Mouse (Mus musculus): ENCODE measurements around the gene Cryba2.
A peak's percentile ranks its signal among the peaks of the same experiment; 100 is the strongest.

Gene Cryba2

DNA sequence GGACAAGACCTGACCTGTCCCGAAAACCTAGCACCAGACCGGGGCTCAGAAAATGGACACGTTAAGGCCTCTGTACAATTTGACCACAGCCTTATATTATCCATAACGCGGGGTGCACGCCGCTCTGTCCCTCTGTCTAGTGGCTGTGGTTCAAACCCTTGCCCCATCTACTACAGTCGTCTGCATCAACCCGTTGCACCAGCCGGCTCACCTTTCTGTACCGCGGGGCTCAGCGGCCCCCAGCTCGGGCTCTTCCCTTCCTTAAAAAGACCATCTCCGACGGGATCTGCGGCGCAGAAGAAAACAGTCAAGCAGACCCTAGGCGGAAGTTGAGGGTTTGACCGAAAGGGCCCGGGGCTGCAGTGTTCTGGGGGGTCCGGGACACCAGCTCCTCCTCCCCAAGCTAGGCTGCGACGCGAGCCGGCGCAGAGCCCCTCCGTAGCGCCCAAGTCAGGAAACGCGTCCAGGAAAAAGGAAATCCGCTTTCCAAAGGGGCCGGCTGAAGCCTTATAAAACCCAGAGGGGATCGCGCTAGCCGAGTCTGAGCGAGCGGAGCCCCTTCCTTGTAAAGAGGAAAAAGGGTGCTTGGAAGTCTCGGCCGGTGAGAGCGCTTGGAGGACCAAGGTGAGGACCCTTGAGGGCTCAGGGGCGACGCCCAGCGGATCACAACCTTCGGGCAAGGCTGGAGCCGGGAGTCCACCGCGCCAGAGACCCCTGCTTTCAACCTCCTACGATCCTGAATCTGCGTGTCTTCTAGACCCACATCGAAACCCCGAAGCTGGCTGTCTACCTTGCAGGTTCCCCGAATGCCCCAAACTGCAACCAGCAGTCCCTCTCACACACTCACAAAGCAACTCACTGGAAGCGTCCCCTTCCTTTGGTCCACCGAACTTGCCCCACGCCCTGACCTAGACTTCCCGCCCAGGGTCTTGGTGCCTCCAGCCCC is 8.5 kb downstream of the Cryba2 start:
- DNase-seq (ENCODE audit: low spot score in 2 of 2) = peak in 1 of 2 experiments; percentile 54

DNA sequence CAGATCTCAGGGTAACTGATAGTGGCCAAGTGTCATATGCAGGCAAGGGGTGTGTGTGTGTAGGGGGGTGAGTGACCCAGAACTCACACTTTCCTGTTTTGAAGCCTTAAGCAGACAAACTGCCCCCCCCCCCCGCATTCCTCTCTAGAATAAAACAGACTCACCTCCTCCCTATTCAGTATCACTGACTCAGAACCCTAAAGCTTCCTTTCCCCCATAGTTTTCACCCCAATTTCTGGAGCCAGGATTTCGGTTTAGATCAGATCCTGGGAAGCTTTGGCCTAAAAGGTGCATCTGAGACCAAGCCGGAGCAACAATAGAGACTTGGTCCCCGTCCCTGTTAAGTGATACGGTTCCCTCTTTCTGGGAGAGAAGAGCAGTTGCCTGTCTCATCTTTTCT is 9.5 kb downstream of the Cryba2 start:
- no peak for DNase-seq (ENCODE audit: low spot score in 2 of 2)

DNA sequence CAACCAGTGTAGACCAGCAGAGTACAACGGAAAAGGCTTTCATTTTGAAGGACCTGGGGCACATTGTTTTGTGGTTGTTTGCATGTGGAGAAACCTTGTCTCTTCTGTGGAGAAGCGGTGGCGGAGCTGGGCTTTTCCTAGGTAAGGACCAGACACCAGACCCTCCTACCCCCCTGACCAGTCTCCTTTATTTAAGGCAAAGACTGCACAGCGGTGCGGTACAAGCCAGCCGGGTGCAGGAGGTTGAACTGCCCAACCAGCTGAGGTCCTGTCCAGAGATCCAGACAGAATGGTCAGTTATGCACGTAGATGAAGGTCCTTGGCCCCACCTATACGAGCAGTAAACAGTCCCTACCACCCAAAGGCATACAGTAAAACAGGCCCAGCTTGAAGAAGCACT is 10.1 kb downstream of the Cryba2 start:
- no peak for DNase-seq (ENCODE audit: low spot score in 2 of 2)

DNA sequence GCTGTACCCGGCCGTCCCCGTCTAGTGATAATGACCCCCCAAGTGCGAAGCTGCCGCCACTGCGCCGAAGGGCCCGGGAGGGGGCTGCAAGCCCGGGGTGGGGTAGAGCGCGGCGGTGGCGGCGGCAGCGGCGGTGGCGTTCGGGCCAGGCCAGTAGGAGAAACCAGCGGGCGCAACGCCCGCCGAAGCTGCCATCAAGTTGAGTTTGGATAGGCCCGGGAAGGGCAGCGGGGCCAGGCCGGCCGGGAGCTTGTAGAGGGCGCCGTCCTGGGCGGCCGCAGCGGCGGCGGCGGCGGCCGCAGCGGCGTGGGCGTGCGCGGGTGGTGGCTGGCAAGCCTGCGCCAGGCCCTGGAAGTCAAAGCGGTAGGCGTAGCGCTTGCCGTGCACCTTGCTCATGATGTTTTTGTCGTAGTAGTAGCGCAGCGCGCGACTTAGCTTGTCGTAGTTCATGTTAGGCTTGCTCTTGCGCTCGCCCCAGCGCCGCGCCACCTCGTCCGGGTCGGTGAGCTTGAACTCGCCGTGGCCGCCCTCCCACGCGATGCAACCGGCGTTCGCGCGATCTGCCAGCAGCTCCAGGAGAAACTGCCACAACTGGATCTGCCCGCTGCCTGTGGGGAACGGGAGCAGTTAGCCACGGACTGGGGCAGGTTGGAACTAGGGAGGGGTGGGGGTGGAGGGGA is 10.7 kb downstream of the Cryba2 start:
- DNase-seq (ENCODE audit: low spot score in 2 of 2) = no peak

DNA sequence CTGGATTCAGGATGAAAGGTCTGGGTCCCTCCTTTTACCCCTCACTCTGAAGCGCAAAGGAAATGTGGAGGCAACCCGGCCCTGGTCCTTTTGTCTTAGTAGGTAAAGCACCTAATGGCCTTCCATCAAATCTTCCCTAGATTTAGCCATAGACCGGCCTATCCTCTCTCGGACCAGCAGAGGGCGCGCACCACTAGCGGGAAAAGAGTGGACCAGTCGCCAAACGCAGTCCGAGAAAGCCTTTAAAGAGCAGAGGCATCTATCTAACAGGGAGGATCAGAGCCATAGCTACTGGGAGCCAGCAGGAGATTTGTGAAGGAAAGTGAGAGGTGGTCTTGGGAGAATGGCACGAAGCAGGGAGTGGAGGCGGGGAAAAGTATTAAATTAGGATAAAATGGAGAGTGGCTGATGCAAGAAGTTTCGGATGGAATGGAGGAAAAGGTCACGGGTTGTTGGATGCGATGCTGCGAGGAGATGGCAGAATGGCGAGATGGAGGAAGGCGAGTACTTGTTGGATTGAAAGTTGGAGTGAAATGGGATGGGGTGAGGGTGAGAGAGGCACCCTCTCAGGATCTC is 12.1 kb downstream of the Cryba2 start:
- no peak for DNase-seq (ENCODE audit: low spot score in 2 of 2)

DNA sequence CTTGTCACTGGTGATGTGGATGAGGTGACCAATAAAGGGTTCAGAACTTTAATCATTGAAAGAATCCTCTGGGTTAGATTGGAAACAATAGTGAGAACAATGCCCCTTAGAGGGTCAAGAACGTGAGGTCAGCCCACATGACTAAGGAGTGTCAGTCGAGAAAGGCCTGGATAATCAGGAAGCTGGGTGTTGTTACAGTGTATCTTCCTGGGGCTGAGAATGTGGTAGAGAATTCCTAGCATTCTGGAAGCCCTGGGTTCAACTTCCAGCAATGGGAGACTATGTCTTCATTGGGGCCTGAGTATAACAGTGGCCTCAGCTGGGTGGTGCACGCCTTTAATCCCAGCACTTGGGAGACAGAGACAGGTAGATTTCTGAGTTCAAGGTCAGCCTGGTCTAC is 15.7 kb downstream of the Cryba2 start:
- no peak for DNase-seq (ENCODE audit: low spot score in 2 of 2)

DNA sequence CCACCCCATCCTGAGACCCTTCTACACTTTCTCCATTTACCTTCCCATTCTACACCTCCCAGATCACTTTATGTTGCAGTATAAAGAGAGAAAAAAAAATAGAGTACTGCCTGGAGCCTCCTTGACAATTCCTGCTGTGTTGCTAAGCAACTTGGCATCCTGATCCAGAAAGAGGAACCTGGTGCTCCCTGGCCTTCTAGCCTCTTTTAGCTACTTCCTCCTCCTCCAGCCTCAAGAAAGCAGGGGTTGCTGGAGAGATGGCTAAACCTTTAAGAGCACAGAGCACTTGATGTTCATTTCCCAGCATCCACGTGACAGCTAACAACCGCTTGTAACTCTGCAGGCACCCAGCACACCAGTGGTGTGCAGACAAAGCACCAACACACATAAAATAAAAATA is 20.7 kb downstream of the Cryba2 start:
- DNase-seq (ENCODE audit: low spot score in 2 of 2) = no peak

DNA sequence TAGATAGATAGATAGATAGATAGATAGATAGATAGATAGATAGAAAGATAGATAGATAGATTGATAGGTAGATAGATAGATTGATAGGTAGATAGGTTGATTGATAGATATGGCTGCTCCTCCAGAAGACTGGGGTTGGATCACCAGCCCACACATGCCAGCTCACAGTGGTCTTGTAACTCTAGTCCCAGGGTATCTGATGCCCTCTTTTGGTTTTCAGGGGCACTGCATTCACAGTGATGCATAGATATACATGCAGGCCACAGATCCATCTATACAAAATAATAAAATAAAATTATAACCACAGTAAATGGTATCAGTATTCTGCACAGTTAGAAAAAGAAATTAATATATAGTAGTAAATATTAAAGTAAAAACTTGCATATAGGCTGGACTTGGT is 31.2 kb downstream of the Cryba2 start:
- no peak for DNase-seq (ENCODE audit: low spot score in 2 of 2)

DNA sequence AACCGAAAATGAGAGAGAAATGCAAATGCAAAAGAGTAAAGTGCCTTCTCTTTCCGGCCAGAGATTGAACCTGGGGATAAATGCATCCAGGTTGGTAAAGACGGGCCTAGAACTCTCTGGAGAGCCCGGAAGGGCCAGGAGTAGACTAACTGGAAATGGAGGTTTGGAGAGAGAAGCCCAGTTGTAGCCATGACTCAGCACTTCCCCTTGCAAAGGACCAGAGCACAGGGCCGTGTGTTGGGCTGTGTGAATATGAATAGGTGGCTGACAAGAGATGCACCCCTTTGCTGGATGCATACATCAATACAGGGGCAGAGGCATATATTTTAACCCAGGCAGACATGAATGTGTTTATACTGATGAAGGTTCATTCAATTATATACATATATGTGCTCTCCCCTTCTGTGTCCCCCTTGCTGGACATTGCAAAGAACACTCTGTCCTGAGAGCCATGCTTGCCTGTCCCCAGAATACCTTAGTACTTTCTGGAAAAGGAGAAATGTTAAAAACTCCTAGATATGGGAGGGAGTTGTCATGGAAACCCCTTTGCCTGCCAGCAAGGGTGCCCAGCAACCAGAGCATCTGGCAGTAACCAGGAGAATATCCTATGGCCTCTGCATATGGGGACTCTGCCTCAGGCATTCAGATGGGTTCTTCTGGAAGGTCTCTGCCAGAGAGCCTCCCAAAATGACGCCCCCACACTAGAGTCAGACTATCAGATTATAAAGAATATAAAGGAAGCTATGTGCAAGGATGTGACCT is 33.5 kb downstream of the Cryba2 start:
- DNase-seq (ENCODE audit: low spot score in 2 of 2) = no peak

DNA sequence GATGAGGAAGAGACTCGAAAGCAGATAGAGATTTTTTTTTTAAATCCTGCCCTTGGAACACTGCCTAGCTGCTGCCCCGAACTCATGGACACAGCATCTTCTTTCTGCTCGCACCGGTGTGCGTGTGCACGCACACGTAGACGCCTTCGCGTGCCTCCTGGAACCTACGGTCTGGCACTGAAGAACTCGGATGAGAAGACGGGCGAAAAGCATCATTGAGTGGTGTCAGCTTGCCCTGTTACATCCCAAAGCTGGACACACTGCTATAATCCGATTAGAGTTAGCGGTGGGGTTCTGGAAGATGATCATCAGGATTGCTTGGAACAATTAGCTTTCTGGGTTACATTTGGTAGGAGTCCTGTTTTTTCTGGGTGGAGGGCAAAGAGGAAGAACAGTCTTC is 34.1 kb downstream of the Cryba2 start:
- DNase-seq (ENCODE audit: low spot score in 2 of 2) = no peak

DNA sequence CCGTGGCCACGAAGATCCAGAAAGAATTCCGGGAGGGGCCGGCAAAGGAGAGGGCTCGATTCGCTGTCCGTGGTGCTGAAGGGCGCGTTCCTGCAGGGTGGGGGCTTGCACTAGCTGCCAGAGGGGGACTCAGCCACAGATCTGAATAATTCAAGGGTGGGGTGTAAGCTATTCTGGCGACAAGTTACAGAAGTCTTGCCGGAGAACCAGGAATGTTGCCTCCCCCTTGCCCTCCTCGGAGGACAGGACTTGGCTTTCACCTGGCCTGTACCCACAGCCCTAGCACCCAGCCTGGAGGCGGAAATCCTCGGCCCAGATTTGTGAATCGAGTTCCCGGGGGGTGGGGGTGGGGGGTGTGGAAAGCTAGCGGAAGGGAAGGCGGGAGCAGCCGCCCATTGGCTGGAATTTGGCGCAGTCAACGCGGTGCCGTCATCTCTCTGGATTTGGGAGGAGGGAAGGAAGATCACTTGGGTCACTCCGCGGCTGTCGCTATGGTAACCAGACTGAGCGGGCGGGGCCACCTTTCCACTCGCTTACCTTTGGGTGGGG is 34.7 kb downstream of the Cryba2 start:
- DNase-seq (ENCODE audit: low spot score in 2 of 2) = peak; percentile 35 to 73

DNA sequence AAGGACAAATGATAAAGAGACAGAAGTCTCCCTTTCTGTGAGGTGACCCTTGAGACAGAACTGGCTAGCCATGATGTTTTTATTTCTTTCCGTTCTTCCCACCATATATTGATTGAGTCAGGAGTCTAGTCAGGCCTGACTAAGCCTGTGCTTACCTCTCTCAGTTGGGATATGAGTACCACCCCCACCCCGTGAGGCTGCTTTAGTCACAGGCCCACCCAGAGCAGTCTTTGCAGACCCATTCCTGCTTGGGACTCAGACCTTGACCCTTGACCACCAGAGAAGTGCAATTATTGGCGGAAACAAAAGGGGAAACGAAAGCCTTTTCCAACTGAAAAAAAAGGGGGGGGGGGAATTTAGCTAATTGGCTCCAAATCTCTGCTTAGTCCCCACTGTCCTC is 35.3 kb downstream of the Cryba2 start:
- DNase-seq (ENCODE audit: low spot score in 2 of 2) = no peak

DNA sequence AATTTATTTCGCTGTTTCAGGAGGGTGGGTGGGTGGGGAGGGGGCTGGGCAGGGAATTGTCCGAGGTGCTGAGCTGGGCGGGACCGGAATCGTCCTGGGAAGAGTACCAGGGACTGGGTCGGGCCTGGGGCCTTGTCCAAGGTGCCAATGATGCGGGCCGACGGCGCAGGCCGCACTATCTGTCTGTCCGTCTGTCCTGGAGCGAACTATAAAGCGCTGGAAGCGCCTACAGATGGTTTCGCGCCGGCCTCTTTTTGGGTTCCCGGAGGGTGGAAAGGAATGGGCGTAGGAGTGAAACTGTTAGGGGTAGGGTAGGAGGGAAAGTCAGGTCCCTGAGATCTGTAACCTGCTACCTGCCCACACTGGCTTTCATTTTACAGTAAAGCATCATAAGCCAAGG is 35.7 kb downstream of the Cryba2 start:
- no peak for DNase-seq (ENCODE audit: low spot score in 2 of 2)

DNA sequence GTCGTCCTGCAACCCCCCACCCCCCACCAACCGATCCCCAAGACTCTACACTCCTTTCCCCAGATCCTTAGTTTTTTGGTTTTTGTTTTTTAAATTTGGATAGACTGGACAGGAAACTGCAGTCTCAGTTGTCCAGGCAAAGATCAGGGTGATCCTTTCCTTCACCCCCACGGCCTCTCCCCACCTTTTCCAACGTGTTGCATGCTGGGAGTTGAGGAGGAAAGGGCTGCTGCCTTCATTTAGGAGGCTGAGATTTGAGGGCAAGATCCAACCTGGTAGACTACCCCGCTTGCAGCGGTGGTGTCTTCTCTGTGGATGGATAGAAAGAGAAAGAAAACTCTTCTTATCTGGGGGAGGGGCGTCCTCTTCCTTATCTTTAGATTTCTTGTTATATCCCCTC is 36.2 kb downstream of the Cryba2 start:
- no peak for DNase-seq (ENCODE audit: low spot score in 2 of 2)

DNA sequence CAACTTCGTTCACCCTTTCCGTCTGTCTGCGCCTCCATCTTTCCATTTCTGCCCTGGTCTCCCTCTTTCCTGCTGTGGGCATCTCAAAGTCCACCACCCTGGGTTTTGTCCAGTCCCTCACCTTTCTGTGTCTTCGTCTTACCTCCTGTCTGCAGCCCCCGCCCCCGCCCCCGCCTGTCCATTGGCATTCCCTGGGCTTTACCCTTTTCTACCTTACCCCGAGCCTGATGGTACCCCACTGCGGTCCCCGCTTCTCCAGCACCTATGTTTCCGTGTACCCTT is 36.6 kb downstream of the Cryba2 start:
- DNase-seq (ENCODE audit: low spot score in 2 of 2) = no peak

DNA sequence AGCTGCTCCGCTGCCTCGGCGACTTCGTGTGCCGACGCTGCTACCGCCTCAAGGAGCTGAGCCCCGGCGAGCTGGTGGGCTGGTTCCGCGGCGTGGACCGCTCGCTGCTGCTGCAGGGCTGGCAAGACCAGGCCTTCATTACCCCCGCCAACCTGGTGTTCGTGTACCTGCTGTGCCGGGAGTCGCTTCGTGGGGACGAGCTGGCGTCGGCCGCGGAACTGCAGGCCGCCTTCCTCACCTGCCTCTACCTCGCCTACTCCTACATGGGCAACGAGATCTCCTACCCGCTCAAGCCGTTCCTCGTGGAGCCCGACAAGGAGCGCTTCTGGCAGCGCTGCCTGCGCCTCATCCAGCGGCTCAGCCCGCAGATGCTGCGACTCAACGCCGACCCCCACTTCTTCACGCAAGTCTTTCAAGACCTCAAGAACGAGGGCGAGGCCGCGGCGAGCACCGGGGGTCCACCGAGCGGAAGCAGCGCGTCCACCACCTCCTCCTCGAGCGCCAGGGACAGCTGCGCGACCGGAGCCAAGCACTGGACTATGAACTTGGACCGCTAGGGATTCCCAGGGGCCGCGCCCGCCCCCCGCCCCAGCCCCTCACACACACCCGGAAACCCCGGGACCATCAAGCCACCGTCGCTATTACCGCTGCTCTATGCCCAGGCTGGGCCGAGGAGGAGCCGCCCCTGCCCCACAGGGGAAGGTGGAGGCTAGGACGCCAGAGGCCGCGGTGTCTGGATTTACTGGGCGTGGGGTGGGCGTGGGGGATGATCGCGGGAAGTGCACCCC is 37.1 kb downstream of the Cryba2 start:
- DNase-seq (ENCODE audit: low spot score in 2 of 2) = no peak

DNA sequence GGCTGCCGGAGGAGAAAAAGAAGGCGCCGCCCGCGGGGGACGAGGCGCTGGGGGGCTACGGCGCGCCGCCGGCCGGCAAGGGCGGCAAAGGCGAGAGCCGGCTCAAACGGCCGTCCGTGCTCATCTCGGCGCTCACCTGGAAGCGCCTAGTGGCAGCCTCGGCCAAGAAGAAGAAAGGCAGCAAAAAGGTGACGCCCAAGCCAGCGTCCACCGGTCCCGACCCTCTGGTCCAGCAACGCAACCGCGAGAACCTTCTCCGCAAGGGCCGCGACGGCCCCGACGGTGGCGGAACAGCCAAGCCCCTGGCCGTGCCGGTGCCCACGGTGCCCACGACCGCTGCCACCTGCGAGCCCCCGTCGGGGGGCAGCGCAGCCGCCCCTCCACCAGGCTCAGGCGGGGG is 37.8 kb downstream of the Cryba2 start:
- DNase-seq (ENCODE audit: low spot score in 2 of 2) = no peak

DNA sequence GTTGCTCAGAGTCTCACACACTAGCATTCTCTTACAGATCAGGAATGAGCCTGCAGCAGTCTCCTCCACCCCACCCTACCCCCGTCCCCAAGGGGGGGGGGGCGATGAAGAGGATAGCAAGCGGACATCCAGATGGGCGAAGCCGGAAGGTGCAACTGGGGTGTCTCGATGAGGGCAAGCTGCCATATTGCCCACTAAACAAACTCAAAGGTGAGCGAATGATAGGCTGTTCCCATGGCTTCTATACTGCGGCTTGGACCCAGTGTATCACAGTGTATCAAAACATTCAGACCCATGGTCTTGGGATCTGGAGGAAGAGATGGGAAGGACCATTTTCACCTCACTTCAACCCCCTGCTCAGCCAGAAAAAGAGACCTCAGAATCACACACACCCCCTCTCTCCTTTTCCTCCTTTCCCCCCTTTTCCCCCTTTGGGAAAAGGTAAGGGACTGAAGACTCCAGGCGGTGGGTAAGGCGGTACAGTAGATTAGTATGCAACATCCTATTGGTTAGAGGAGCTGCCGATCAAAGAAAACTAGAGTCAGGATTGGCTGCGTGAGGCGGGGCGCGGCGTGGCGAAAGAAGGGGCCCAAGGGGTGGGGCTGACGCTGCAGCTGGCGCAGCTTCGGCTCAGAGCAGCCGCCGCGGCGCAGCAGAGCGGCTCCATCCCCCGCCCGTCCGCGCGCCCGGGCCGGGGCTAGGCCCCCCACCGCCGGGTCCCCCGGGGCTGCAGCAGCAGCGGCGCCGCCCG is 38.5 kb downstream of the Cryba2 start, which contains the start of gene Cdk5r2:
Gene Cdk5r2 (plus strand): TSS at position 629 of the 751 bp plus-strand sequence.
- DNase-seq (ENCODE audit: low spot score in 2 of 2) = peak; percentile 67 to 79

DNA sequence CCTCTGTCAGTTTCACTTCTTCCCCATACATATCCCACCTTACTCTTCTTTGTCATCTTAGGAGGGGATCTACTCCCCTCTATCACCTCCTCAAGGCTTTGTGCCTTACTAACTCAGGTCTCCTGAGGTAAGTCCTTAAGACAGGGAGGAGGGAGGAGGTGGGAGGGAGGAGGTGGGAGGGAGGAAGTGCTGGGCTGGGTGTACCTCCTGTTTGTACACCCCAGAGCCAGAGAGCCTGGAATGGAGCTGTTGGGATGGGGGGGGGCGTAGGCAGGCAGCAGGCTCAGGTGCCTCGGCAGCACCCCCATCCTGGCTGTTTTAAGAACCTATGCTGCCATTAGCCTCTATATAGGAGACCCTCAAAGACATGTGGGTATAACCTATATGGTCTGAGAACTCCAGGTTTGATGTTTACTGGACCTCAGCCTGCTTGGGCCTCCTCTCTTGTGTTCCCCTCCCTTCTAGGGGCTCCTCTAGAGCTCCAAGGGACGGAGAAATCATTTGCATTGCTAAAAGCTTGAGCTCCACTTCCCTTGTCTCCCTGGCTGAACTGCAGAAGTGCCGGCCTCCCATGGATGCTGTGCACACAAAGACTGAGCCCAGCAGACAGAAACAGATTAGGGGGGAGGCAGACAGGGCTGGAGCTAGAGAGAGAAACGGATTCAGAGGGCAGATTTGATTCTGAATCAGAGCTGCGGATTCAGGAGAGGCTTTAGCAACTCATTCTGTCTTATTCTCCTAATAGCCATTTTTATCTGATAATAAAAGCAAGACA is 41.8 kb downstream of the Cryba2 start:
- no peak for DNase-seq (ENCODE audit: low spot score in 2 of 2)

DNA sequence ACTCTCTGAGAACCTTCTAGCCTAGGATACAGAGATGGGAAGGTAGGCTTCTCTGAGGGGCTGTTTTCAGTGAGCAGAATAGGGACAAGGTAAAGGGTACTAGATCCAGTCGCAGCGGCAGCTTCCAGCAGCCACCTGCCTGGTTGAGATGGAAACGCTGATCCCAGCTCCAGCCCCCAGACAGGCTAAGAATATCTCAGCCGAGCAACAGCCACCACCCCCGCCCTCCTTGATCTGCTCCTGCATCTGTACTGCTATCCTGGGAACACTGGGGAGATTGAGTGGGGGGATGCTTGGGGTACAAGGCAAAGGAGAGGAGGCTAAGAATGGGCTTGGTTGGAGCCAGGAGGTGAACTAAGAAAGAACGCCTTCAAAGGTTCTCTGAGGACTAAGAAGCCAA is 42.7 kb downstream of the Cryba2 start:
- no peak for DNase-seq (ENCODE audit: low spot score in 2 of 2)
